Mouse (Mus musculus) hindbrain, postnatal 0 days (tissue): ENCODE measurements around the gene Gm15517. TPM values are rescaled to one million over a fixed set of nuclear protein-coding genes. Genes with fewer than 3 reads are reported as not detected.
A peak's percentile ranks its signal among the peaks of the same experiment; 100 is the strongest.
"Not testable (repeated sequence)": the region's sequence is repeated elsewhere in the genome, so short reads cannot be mapped to it uniquely, and the experiment has no call there.

Experiments used
- ATAC-seq: fragments of 200-750 bp; cut with Nextera tagmentation; 2 replicates; pipeline ENCODE4 v1.8.0; 2017; ENCODE audit warnings: mild to moderate bottlenecking, moderate TSS enrichment, moderate library complexity
- DNase-seq: peaks from one replicate; pipeline ENCODE4 v3.0.0-alpha.2; 2015; ENCODE audit warnings: low spot score
- H3K27ac ChIP-seq: fragments of 300-500 bp; sonication (generic); 2 replicates; pipeline ENCODE4 v1.5.1; 2014; ENCODE audit warnings: mild to moderate bottlenecking
- H3K27me3 ChIP-seq: fragments of 300-500 bp; sonication (generic); 2 replicates; pipeline ENCODE4 v1.6.1; 2014; ENCODE audit warnings: low read length, mixed read lengths; ENCODE audit not compliant: insufficient read depth
- H3K36me3 ChIP-seq: fragments of 300-500 bp; sonication (generic); 2 replicates; pipeline ENCODE4 v1.6.1; 2014; ENCODE audit warnings: low read length, mixed read lengths; ENCODE audit not compliant: insufficient read depth
- H3K4me1 ChIP-seq: fragments of 300-500 bp; sonication (generic); 2 replicates; pipeline ENCODE4 v1.6.1; 2014; ENCODE audit warnings: antibody characterized with exemption, low read length, mixed read lengths; ENCODE audit not compliant: insufficient read depth
- H3K4me2 ChIP-seq: fragments of 300-500 bp; sonication (generic); 2 replicates; pipeline ENCODE4 v1.6.1; 2014; ENCODE audit warnings: low read depth, mild to moderate bottlenecking, low read length, moderate library complexity, mixed read lengths
- H3K4me3 ChIP-seq: fragments of 300-500 bp; sonication (generic); 2 replicates; pipeline ENCODE4 v1.5.1; 2014; ENCODE audit warnings: low read length
- H3K9ac ChIP-seq: fragments of 300-500 bp; sonication (generic); replicated peaks from 2 replicates; pipeline ENCODE4 v1.6.1; 2014; ENCODE audit warnings: mild to moderate bottlenecking, low read length, moderate library complexity, mixed read lengths
- H3K9me3 ChIP-seq: fragments of 300-500 bp; sonication (generic); 2 replicates; pipeline ENCODE4 v1.6.1; 2016; ENCODE audit warnings: low read length, mixed read lengths
- CTCF ChIP-seq: IDR thresholded peaks from 2 replicates; pipeline ENCODE4 v1.5.1; 2016; ENCODE audit warnings: antibody characterized with exemption, control low read depth, low read depth
- WGBS: fragments of 180-500 bp; shearing (Covaris S2); extraction: QIAGEN DNeasy Blood & Tissue Kit; methylation state at CpG from one replicate; pipeline ENCODE4 v1.1.7; 2014; 5-methylcytosine and 5-hydroxymethylcytosine counted together
- polyA plus RNA-seq: library from polyadenylated mRNA; unstranded; fragments of >200 nt; fragmentation: Nextera tagmentation; extraction: Ambion mirVana; gene quantifications from 2 replicates; pipeline ENCODE4 v1.2.1, GENCODE M21; 2015
- total RNA-seq: library from RNA; depleted of rRNA; stranded (reverse); fragments of >200 nt; gene quantifications from 2 replicates; pipeline ENCODE4 v1.2.3, GENCODE M21; 2014

Gene Gm15517
- total and polyA plus RNA-seq, 2 experiments from 2014 or later: not detected

DNA sequence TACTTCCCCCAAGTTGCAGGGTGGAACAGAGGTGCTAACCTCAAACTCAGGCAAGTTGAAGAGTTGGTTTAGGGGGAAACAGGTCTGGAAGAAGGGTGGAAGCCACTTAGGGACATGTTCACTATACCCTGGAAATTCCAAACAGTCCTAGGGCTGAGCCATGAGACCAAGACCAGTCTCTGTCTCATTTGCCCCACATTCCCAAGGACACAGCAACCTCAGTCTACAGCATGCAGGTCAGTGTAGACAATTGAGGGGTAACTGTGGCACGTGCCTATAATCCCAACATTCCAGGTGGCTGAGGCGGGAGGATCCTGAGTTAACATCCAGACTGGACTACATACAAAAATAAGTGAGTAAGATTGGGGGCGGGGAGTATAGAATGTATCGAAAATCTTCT is 12.0 kb upstream of the Gm15517 start:
- H3K4me3 ChIP-seq: no peak overlapping the region
- no peak for DNase-seq
- peaks cover 15% of the 10 kb centered on the region for H3K36me3 ChIP-seq
- no peak for TF ChIP-seq CTCF
- no peak overlapping the region for H3K9ac ChIP-seq
- peaks cover 10% of the 10 kb centered on the region for H3K4me1 ChIP-seq
- no peaks in the 10 kb centered on the region for H3K27me3 ChIP-seq
- H3K4me2 ChIP-seq: no peak overlapping the region
- WGBS: 92% methylated on average over 4 of the region's 4 CpGs
- no peak for ATAC-seq
- H3K27ac ChIP-seq: no peak overlapping the region
- H3K9me3 ChIP-seq: no peaks in the 10 kb centered on the region

DNA sequence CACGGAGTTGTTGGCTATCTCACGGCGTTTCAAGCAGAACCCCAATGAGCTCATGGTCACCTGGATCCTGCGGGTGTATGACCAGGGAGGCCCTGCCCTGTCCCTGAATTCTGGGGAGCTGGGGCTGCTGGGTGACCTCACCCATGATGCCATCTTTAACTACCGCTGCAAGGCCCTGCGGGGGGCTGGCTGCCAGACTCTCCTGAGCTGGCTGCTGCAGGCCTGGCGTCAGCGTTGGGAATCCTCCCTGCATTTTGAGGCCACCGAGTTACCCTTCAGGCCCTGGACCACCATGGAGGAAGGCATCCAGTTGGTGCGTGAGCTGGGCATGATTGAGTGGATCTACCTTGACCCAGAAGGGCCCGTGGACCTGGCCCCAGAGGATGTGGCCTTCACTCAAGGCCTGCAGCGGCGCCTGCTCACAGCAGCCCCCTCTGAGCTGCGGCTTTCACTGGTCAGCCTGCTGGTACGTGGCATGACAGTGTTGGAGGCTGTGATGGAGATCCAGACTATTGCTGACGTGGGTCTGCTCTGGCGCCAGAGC is 10.4 kb upstream of the Gm15517 start:
- not testable (repeated sequence) for H3K9ac ChIP-seq, H3K9me3 ChIP-seq, ATAC-seq, H3K4me2 ChIP-seq, H3K4me1 ChIP-seq, DNase-seq, H3K27ac ChIP-seq, H3K4me3 ChIP-seq, H3K27me3 ChIP-seq
- WGBS: 86% methylated on average over 17 of the region's 17 CpGs
- H3K36me3 ChIP-seq: peaks cover 15% of the 10 kb centered on the region

DNA sequence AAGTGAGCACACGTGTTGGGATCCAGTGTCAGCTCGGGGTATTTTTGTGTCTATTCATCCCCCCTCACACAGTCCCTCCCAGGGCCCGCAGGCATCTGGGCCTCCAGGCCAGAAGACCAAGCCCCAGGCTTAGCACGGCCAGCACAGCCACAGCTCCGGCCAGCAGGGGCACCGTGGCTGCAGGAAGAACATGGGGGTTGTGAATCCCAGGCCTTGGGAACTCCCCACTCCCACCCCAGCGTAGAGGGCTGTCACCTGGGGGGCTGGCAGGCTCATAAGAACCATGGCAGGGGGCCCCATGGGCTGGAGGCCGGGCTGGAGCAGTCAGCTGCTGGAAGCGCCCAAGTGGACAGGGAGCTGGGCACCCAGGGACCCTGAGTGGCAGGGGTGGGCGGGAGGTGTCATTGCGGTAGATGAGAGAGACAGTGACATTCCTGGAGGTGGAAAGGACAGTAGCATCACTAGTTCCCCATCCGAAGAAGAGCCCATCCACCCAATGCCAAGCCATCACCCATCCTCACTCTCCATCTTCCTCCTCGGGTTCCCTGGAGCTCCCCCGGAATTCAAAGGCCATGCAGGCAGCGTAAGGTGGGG is 8.1 kb upstream of the Gm15517 start:
- no peaks in the 10 kb centered on the region for H3K27me3 ChIP-seq
- H3K4me2 ChIP-seq: no peak overlapping the region
- H3K27ac ChIP-seq: no peak overlapping the region
- ATAC-seq (0 out of 2 replicates have a peak, but pooled peaks have one; percentile 6), DNase-seq (no peak)
- no peak overlapping the region for H3K9ac ChIP-seq
- no peaks in the 10 kb centered on the region for H3K9me3 ChIP-seq
- peak; percentile 33; the same call in 1 of the 2 replicates for TF ChIP-seq CTCF
- H3K4me1 ChIP-seq: peaks cover under 1% of the 10 kb centered on the region; the same call in 1 of the 2 replicates
- peaks cover 15% of the 10 kb centered on the region for H3K36me3 ChIP-seq
- 63% methylated on average over 15 of the region's 15 CpGs for WGBS
- no peak overlapping the region for H3K4me3 ChIP-seq

DNA sequence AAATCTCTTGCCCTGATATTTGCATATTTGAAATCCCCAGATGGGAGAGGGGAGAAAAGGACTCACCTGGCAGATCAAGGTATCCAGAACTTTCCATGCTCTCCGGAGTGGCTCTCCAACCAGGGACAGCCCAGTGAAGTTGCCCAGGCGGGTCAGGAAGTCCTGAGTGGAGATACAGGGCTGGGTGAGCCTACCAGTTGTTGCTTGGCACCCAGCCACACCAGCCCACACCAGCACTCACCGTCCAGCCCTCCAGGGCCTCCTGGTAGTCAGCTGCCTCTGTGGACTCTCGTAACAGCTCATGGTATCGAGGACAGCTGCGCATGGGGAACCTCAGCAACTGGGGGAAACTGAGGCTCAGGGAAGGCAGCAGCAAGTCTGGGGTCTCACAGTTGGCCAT is 6.3 kb upstream of the Gm15517 start:
- H3K36me3 ChIP-seq: peaks cover 6% of the 10 kb centered on the region; the same call in 1 of the 2 replicates
- no peak overlapping the region for H3K9ac ChIP-seq
- no peak overlapping the region for H3K4me2 ChIP-seq
- no peaks in the 10 kb centered on the region for H3K4me1 ChIP-seq
- H3K27ac ChIP-seq: no peak overlapping the region
- no peak for DNase-seq
- ATAC-seq: no peak
- H3K4me3 ChIP-seq: no peak overlapping the region
- 68% methylated on average over 6 of the region's 6 CpGs for WGBS
- no peak for TF ChIP-seq CTCF
- no peaks in the 10 kb centered on the region for H3K9me3 ChIP-seq
- H3K27me3 ChIP-seq: no peaks in the 10 kb centered on the region

DNA sequence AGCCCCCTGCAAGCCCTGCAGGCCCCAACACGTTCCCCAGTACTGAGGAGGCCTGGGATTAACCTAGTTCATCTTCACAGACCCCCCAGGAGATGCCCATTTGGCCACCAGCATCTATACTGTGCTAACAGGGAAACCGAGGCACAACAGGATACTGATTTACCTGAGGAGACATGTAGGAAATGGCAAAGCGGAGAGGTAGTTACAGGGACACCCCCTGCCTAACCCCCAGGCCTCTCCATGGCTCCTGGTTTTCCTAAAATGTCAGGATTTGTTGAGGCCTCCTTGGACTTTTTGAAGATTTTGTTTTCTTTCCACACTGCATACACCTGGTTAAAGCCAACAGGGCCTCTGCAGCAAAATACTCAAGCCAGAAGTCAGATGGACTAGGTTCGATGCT is 4.0 kb upstream of the Gm15517 start, which contains the start of gene Acp4:
TSS of gene Acp4 (minus strand) at position 101 of the 400 bp plus-strand sequence.
- no peaks in the 10 kb centered on the region; the same call in 1 of the 2 replicates for H3K36me3 ChIP-seq
- no peak within 1 kb of the TSS for H3K4me2 ChIP-seq
- WGBS: 83% methylated on average over 4 of the region's 4 CpGs
- H3K4me1 ChIP-seq: no peaks in the 10 kb centered on the region
- DNase-seq (no peak), ATAC-seq (no peak)
- H3K4me3 ChIP-seq: no peak within 1 kb of the TSS
- no peak for TF ChIP-seq CTCF
- no peak within 1 kb of the TSS for H3K27ac ChIP-seq
- H3K9ac ChIP-seq: no peak within 1 kb of the TSS
- no peaks in the 10 kb centered on the region for H3K27me3 ChIP-seq
- H3K9me3 ChIP-seq: no peaks in the 10 kb centered on the region

DNA sequence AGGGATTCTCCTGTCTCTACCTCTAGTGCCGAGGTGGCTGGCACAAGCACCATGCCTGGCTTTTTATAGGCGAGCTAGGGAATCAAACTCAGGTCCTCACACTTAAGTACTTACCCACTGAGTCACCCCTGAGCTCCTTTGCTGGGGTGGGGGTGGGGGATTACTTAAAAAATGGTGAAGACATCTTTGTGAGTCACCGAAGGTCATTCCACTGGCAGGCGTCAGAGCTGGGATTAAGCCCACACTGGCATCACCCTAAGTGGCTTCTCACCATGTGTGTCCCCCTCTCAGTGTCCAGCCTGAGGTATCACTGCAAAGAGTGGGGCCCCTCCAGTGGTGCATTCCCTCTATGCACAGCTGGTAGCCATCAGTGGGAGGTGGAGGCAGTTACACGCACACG is 837 bp upstream of the Gm15517 start:
- no peak for TF ChIP-seq CTCF
- H3K4me2 ChIP-seq: no peak overlapping the region
- no peak for DNase-seq
- H3K9me3 ChIP-seq: no peaks in the 10 kb centered on the region
- H3K27me3 ChIP-seq: no peaks in the 10 kb centered on the region
- no peak for ATAC-seq
- H3K4me3 ChIP-seq: no peak overlapping the region
- no peaks in the 10 kb centered on the region for H3K4me1 ChIP-seq
- no peak overlapping the region for H3K9ac ChIP-seq
- H3K27ac ChIP-seq: no peak overlapping the region
- 75% methylated on average over 6 of the region's 6 CpGs for WGBS
- no peaks in the 10 kb centered on the region for H3K36me3 ChIP-seq
